Comparison of ENCODE assay signal across 23 mouse cellular contexts in the genomic region with DNA sequence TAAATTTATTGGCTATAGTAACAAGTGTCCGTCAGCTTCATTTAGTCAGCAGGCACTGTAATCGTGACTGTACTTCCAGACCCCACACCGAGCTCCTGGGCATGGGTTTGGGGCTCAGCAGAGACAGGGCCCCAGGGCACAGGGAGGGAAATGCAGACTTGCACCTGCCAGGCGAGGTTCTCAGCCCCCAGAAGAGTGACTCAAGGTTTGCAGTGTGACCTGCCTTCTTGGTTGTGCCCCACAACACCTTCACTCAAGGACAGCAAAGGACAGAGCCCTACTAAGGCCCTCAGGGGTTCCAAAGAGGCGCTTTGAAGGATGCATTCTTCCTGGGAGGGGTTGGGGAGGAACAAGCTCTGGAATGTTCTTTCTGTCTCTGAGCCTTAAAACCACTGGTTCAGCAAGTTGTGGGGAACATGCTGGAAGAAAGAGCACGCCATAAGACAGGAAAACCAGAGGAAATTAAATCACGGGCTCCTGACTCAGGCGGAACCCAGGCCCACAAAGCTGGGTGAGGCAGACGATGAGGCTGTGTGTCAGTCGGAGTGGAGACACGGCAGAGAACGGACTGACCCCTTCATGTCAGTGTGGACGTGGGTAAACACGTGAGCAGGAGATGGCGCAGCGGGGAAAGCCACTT. TPM values are rescaled to one million over a fixed set of nuclear protein-coding genes. Genes with fewer than 3 reads are reported as not detected.
DNase-seq lines count a peak whose midpoint lies in the region; ATAC-seq lines count a peak whose summit lies in the region.
"Had no signal": no experiment of that assay in that cellular context is flagged by ENCODE, and none has a peak within 500 bp of the region (broad histone marks: within the 10 kb centered on the region; RNA-seq: fewer than 3 reads in every experiment).

No protein-coding gene starts in this region.

- no peak overlapping the region for H3K9ac ChIP-seq in forebrain, embryonic 11.5 days (ENCODE audit: low read length)
- no peak overlapping the region for H3K9ac ChIP-seq in forebrain, embryonic 14.5 days (ENCODE audit: low read length)
- no peak overlapping the region for H3K9ac ChIP-seq in liver, embryonic 12.5 days

- no peak overlapping the region for H3K27ac ChIP-seq in forebrain, embryonic 11.5 days (ENCODE audit: low read depth, low read length)
- no peak overlapping the region for H3K27ac ChIP-seq in forebrain, embryonic 14.5 days (ENCODE audit: low read depth, low read length)
- H3K27ac ChIP-seq in liver, embryonic 12.5 days: peak overlapping the region; percentile 95
- H3K27ac ChIP-seq in macrophage: peak overlapping the region; percentile 68

- no peak for ATAC-seq in forebrain, embryonic 11.5 days (replicated peaks; ENCODE audit: low FRiP score)
- no peak for ATAC-seq in forebrain, embryonic 14.5 days
- no peak for ATAC-seq in liver, embryonic 12.5 days
- ATAC-seq: inflammation-experienced regulatory T-cells, adult 6 months had no signal

- peaks cover 5% of the 10 kb centered on the region; the same call in 1 of the 2 replicates for H3K4me1 ChIP-seq in forebrain, embryonic 11.5 days (replicated peaks; ENCODE audit: control insufficient read depth, insufficient read depth, low read length)
- peaks cover 10% of the 10 kb centered on the region; the same call in 1 of the 2 replicates for H3K4me1 ChIP-seq in forebrain, embryonic 14.5 days (ENCODE audit: control insufficient read depth, insufficient read depth, low read length)
- H3K4me1 ChIP-seq in liver, embryonic 12.5 days: peaks cover 47% of the 10 kb centered on the region

- no peak overlapping the region for H3K4me2 ChIP-seq in forebrain, embryonic 11.5 days (ENCODE audit: low read depth, low read length, severe bottlenecking)
- H3K4me2 ChIP-seq in forebrain, embryonic 14.5 days (ENCODE audit: low read length): no peak overlapping the region
- peak overlapping the region; percentile 88; the same call in 1 of the 2 replicates for H3K4me2 ChIP-seq in liver, embryonic 12.5 days

- DNase-seq in forebrain, embryonic 11.5 days (ENCODE audit: low spot score): peak; percentile 48
- DNase-seq in forebrain, embryonic 14.5 days (ENCODE audit: low spot score): no peak
- DNase-seq in liver: no peak
- peak; percentile 34 for DNase-seq in thymus, postnatal 4 days
- no peak for DNase-seq in thymus, adult 18-20 months
- no peak for DNase-seq in B cell, adult 2 months
- DNase-seq: gastrocnemius, postnatal 25 days had no signal

- no peaks in the 10 kb centered on the region; the same call in 1 of the 2 replicates for H3K36me3 ChIP-seq in forebrain, embryonic 11.5 days (ENCODE audit: control insufficient read depth, insufficient read depth, low read length)
- peaks cover 25% of the 10 kb centered on the region for H3K36me3 ChIP-seq in forebrain, embryonic 14.5 days (ENCODE audit: control insufficient read depth, insufficient read depth, low read length)
- H3K36me3 ChIP-seq in liver, embryonic 12.5 days: peaks cover 56% of the 10 kb centered on the region
- H3K36me3 ChIP-seq in macrophage (ENCODE audit: inconsistent target): peaks cover 40% of the 10 kb centered on the region

- 87% methylated on average over 16 of the region's 16 CpGs for WGBS in forebrain, embryonic 11.5 days
- 90% methylated on average over 16 of the region's 16 CpGs for WGBS in forebrain, embryonic 14.5 days
- WGBS in liver, embryonic 12.5 days (ENCODE audit: insufficient replicate concordance): 82% methylated on average over 16 of the region's 16 CpGs
- 86% methylated on average over 16 of the region's 16 CpGs for WGBS in macrophage (ENCODE audit: missing documents)

- H3K4me3 ChIP-seq in forebrain, embryonic 11.5 days (ENCODE audit: low read depth, low read length): no peak overlapping the region
- no peak overlapping the region for H3K4me3 ChIP-seq in forebrain, embryonic 14.5 days (ENCODE audit: low read depth, low read length)
- no peak overlapping the region for H3K4me3 ChIP-seq in liver, embryonic 12.5 days
- no peak overlapping the region for H3K4me3 ChIP-seq in macrophage (ENCODE audit: inconsistent target)

- no peaks in the 10 kb centered on the region for H3K9me3 ChIP-seq in forebrain, embryonic 11.5 days (ENCODE audit: control insufficient read depth, low read length)
- H3K9me3 ChIP-seq in forebrain, embryonic 14.5 days (replicated peaks; ENCODE audit: control insufficient read depth, low read length): no peaks in the 10 kb centered on the region
- no peaks in the 10 kb centered on the region for H3K9me3 ChIP-seq in liver, embryonic 12.5 days (replicated peaks)
- H3K9me3 ChIP-seq: hindbrain, embryonic 12.5 days had no signal

- H3K27me3 ChIP-seq in forebrain, embryonic 11.5 days (ENCODE audit: control insufficient read depth, insufficient read depth, low read length): no peaks in the 10 kb centered on the region
- no peaks in the 10 kb centered on the region for H3K27me3 ChIP-seq in forebrain, embryonic 14.5 days (replicated peaks; ENCODE audit: control insufficient read depth, insufficient read depth, low read length)
- no peaks in the 10 kb centered on the region for H3K27me3 ChIP-seq in liver, embryonic 12.5 days (replicated peaks)
- H3K27me3 ChIP-seq: hindbrain, embryonic 12.5 days had no signal

- H3K79me2 ChIP-seq in macrophage (ENCODE audit: inconsistent target): peaks cover 24% of the 10 kb centered on the region; the same call in 1 of the 2 replicates

RNA-seq across cellular contexts. Expression of a gene that starts 1.4 kb away (rescaled TPM):
- polyA plus RNA-seq in forebrain, embryonic 11.5 days (2014; fragmentation: Nextera tagmentation; extraction: Ambion mirVana): 13.7 and 13.9 TPM in 2 replicates
- polyA plus RNA-seq in forebrain, embryonic 14.5 days (2014; fragmentation: Nextera tagmentation; extraction: Ambion mirVana): 7.9 and 8.0 TPM in 2 replicates
- polyA plus RNA-seq in liver, embryonic 12.5 days (2016; fragmentation: Nextera tagmentation; extraction: Ambion mirVana): 16.0 and 16.5 TPM in 2 replicates
- 100 to 1,000 TPM in 2 of 26 experiments, 10 to 100 TPM in 21, 1 to 10 TPM in 3; 6.2 to 128 (median 19.9) TPM for total RNA-seq in macrophage (2018; cell fraction: chromatin; rRNA removed)
- total RNA-seq in macrophage (2018; cell fraction: cytosol; rRNA removed): 1 to 10 TPM; 1.7 to 4.5 (median 3.0) TPM
- 100 to 1,000 TPM in 1 of 26 experiments, 10 to 100 TPM in 21, 1 to 10 TPM in 4; 3.3 to 115 (median 18.1) TPM for total RNA-seq in macrophage (2018; cell fraction: nucleus; rRNA removed)
- 3.3 to 10.6 TPM (median 4.3 TPM) in 3 replicates for polyA plus RNA-seq in macrophage (2018)

RNA-seq across cellular contexts. Expression of a gene that starts 16.3 kb away (rescaled TPM):
- polyA plus RNA-seq in forebrain, embryonic 11.5 days (2014; fragmentation: Nextera tagmentation; extraction: Ambion mirVana): 0.89 and 1.2 TPM in 2 replicates
- polyA plus RNA-seq in forebrain, embryonic 14.5 days (2014; fragmentation: Nextera tagmentation; extraction: Ambion mirVana): 0.65 and 0.79 TPM in 2 replicates
- 2.6 and 3.7 TPM in 2 replicates for polyA plus RNA-seq in liver, embryonic 12.5 days (2016; fragmentation: Nextera tagmentation; extraction: Ambion mirVana)
- total RNA-seq in macrophage (2018; cell fraction: chromatin; rRNA removed): 100 to 1,000 TPM in 11 of 26 experiments, 10 to 100 TPM in 15; 18.5 to 254 (median 80.7) TPM
- 100 to 1,000 TPM in 18 of 26 experiments, 10 to 100 TPM in 8; 39.9 to 208 (median 143) TPM for total RNA-seq in macrophage (2018; cell fraction: cytosol; rRNA removed)
- 100 to 1,000 TPM in 16 of 26 experiments, 10 to 100 TPM in 10; 39.3 to 284 (median 118) TPM for total RNA-seq in macrophage (2018; cell fraction: nucleus; rRNA removed)
- polyA plus RNA-seq in macrophage (2018): 41.8 to 184 TPM (median 113 TPM) in 3 replicates

RNA-seq across cellular contexts. Expression of a gene that starts 31.5 kb away (rescaled TPM):
- 12.3 and 12.9 TPM in 2 replicates for polyA plus RNA-seq in forebrain, embryonic 11.5 days (2014; fragmentation: Nextera tagmentation; extraction: Ambion mirVana)
- polyA plus RNA-seq in forebrain, embryonic 14.5 days (2014; fragmentation: Nextera tagmentation; extraction: Ambion mirVana): 11.0 and 12.0 TPM in 2 replicates
- polyA plus RNA-seq in liver, embryonic 12.5 days (2016; fragmentation: Nextera tagmentation; extraction: Ambion mirVana): 14.2 and 18.6 TPM in 2 replicates
- total RNA-seq in macrophage (2018; cell fraction: chromatin; rRNA removed): 100 to 1,000 TPM; 229 to 803 (median 498) TPM
- 100 to 1,000 TPM in 23 of 26 experiments, 10 to 100 TPM in 3; 87.0 to 154 (median 126) TPM for total RNA-seq in macrophage (2018; cell fraction: cytosol; rRNA removed)
- total RNA-seq in macrophage (2018; cell fraction: nucleus; rRNA removed): 100 to 1,000 TPM; 124 to 721 (median 374) TPM
- polyA plus RNA-seq in macrophage (2018): 86.6 to 195 TPM (median 145 TPM) in 3 replicates

RNA-seq across cellular contexts. Expression of a gene that starts 40.7 kb away (rescaled TPM):
- polyA plus RNA-seq in forebrain, embryonic 11.5 days (2014; fragmentation: Nextera tagmentation; extraction: Ambion mirVana): not detected in 2 replicates
- polyA plus RNA-seq in forebrain, embryonic 14.5 days (2014; fragmentation: Nextera tagmentation; extraction: Ambion mirVana): not detected in 2 replicates
- polyA plus RNA-seq in liver, embryonic 12.5 days (2016; fragmentation: Nextera tagmentation; extraction: Ambion mirVana): not detected in 2 replicates
- total RNA-seq in macrophage (2018; cell fraction: chromatin; rRNA removed): not detected
- total RNA-seq in macrophage (2018; cell fraction: cytosol; rRNA removed): not detected
- total RNA-seq in macrophage (2018; cell fraction: nucleus; rRNA removed): not detected
- polyA plus RNA-seq in macrophage (2018): not detected in 3 replicates
- total RNA-seq: adrenal gland, adult 18-20 months; adrenal gland, postnatal 36 days; gastrocnemius, postnatal 25 days; heart, adult 2 months; heart, postnatal 25 days; layer of hippocampus, postnatal 14 days; left cerebral cortex, adult 8-10 months; left cerebral cortex, postnatal 4 days; megakaryocyte-erythroid progenitor cell, adult 5-6 weeks had no signal
- polyA plus RNA-seq: embryonic facial prominence, embryonic 14.5 days; forebrain, embryonic 16.5 days; heart, adult 2 months; heart, embryonic 14.5 days; hindbrain, embryonic 12.5 days; inflammation-experienced regulatory T-cells, adult 6 months; lung, adult 2 months had no signal

Comparison
In these comparisons a context has a peak if more than half of its experiments do, and no peak if none do; other contexts are left out.
1. DNase-seq: peak in forebrain, embryonic 11.5 days (single experiment) and thymus, postnatal 4 days (single experiment); none in forebrain, embryonic 14.5 days (single experiment), liver (single experiment), thymus, adult 18-20 months (0 of 2) and B cell, adult 2 months (0 of 2).
2. H3K27ac ChIP-seq: peak in liver, embryonic 12.5 days (single experiment) and macrophage (single experiment); none in forebrain, embryonic 11.5 days (single experiment) and forebrain, embryonic 14.5 days (single experiment).